Mouse (Mus musculus): Measurements from ENCODE around the gene Tlk1. TPM values are rescaled to one million over a fixed set of nuclear protein-coding genes. Genes with fewer than 3 reads are reported as not detected.
"Not testable (repeated sequence)": the region's sequence is repeated elsewhere in the genome, so short reads cannot be mapped to it uniquely, and the experiment has no call there.

The Tlk1 gene
- polyA plus RNA-seq, 1 experiment, result 10.0 TPM

- WGBS, result 84% methylated on average over 4 of the region's 4 CpGs
- DNase-seq (ENCODE audit: low read depth, low spot score), result not testable (repeated sequence)
Measured at GRCm38 (mm10) chr2:70803696-70804095, 21.8 kb downstream of the Tlk1 start.

GRCm38 (mm10) chr2:70802658-70803057, 22.9 kb downstream of the Tlk1 start:
- WGBS, result 25% methylated on average over 6 of the region's 6 CpGs
- DNase-seq (ENCODE audit: low read depth, low spot score), result no peak

GRCm38 (mm10) chr2:70801543-70801942, 24.0 kb downstream of the Tlk1 start:
- no peak for DNase-seq (ENCODE audit: low read depth, low spot score)

- no peak for DNase-seq (ENCODE audit: low read depth, low spot score)
- WGBS, result 93% methylated on average over 1 of the region's 1 CpGs
Measured at GRCm38 (mm10) chr2:70800396-70800795, 25.1 kb downstream of the Tlk1 start.

GRCm38 (mm10) chr2:70793276-70793675, 32.3 kb downstream of the Tlk1 start:
- DNase-seq (ENCODE audit: low read depth, low spot score), result no peak
- WGBS, result 80% methylated on average over 4 of the region's 4 CpGs

- no peak for DNase-seq (ENCODE audit: low read depth, low spot score)
- 73% methylated on average over 2 of the region's 2 CpGs for WGBS
Measured at GRCm38 (mm10) chr2:70790246-70790645, 35.3 kb downstream of the Tlk1 start.

GRCm38 (mm10) chr2:70789331-70789730, 36.2 kb downstream of the Tlk1 start:
- WGBS, result 77% methylated on average over 3 of the region's 3 CpGs
- DNase-seq (ENCODE audit: low read depth, low spot score), result no peak

- 42% methylated on average over 4 of the region's 4 CpGs for WGBS
- DNase-seq (ENCODE audit: low read depth, low spot score), result no peak
Measured at GRCm38 (mm10) chr2:70784447-70784846, 41.1 kb downstream of the Tlk1 start.

GRCm38 (mm10) chr2:70783504-70783903, 42.0 kb downstream of the Tlk1 start:
- WGBS, result 31% methylated on average over 8 of the region's 8 CpGs
- DNase-seq (ENCODE audit: low read depth, low spot score), result peak; percentile 75

- no peak for DNase-seq (ENCODE audit: low read depth, low spot score)
- 90% methylated on average over 1 of the region's 1 CpGs for WGBS
Measured at GRCm38 (mm10) chr2:70779634-70780033, 45.9 kb downstream of the Tlk1 start.

- no peak for DNase-seq (ENCODE audit: low read depth, low spot score)
- WGBS, result 30% methylated on average over 2 of the region's 2 CpGs
Measured at GRCm38 (mm10) chr2:70776744-70777143, 48.8 kb downstream of the Tlk1 start.

- 66% methylated on average over 7 of the region's 7 CpGs for WGBS
- no peak for DNase-seq (ENCODE audit: low read depth, low spot score)
Measured at GRCm38 (mm10) chr2:70764734-70765133, 60.8 kb downstream of the Tlk1 start.

GRCm38 (mm10) chr2:70762741-70763140, 62.8 kb downstream of the Tlk1 start:
- 41% methylated on average over 1 of the region's 1 CpGs for WGBS
- no peak for DNase-seq (ENCODE audit: low read depth, low spot score)

- DNase-seq (ENCODE audit: low read depth, low spot score), result no peak
- 94% methylated on average over 5 of the region's 5 CpGs for WGBS
Measured at GRCm38 (mm10) chr2:70752149-70752548, 73.4 kb downstream of the Tlk1 start.

- WGBS, result 95% methylated on average over 2 of the region's 2 CpGs
- no peak for DNase-seq (ENCODE audit: low read depth, low spot score)
Measured at GRCm38 (mm10) chr2:70751655-70752054, 73.9 kb downstream of the Tlk1 start.

GRCm38 (mm10) chr2:70742588-70742987, 82.9 kb downstream of the Tlk1 start:
- 87% methylated on average over 2 of the region's 2 CpGs for WGBS
- DNase-seq (ENCODE audit: low read depth, low spot score), result no peak

- no peak for DNase-seq (ENCODE audit: low read depth, low spot score)
Measured at GRCm38 (mm10) chr2:70741901-70742300, 83.6 kb downstream of the Tlk1 start.

GRCm38 (mm10) chr2:70736008-70736407, 89.5 kb downstream of the Tlk1 start:
- no peak for DNase-seq (ENCODE audit: low read depth, low spot score)
- WGBS, result 48% methylated on average over 5 of the region's 5 CpGs

More at GRCm38 (mm10) chr2:70741901-70742300, 83.6 kb downstream of the Tlk1 start:
- 93% methylated on average over 5 of the region's 5 CpGs for WGBS

GRCm38 (mm10) chr2:70735534-70735933, 90.0 kb downstream of the Tlk1 start:
- DNase-seq (ENCODE audit: low read depth, low spot score), result no peak
- WGBS, result 74% methylated on average over 4 of the region's 4 CpGs

- DNase-seq (ENCODE audit: low read depth, low spot score), result no peak
- 85% methylated on average over 2 of the region's 2 CpGs for WGBS
Measured at GRCm38 (mm10) chr2:70727089-70727488, 98.4 kb downstream of the Tlk1 start.

- 35% methylated on average over 9 of the region's 9 CpGs for WGBS
- no peak for DNase-seq (ENCODE audit: low read depth, low spot score)
Measured at GRCm38 (mm10) chr2:70723610-70724243, 101.8 kb downstream of the Tlk1 start.

GRCm38 (mm10) chr2:70710878-70711277, 114.7 kb downstream of the Tlk1 start:
- DNase-seq (ENCODE audit: low read depth, low spot score), result no peak
- WGBS, result 91% methylated on average over 4 of the region's 4 CpGs
